Mouse (Mus musculus) retina, adult 2 months (tissue): Measurements from ENCODE around the gene Pla1a.

Source experiments
- DNase-seq: peaks from one replicate; pipeline ENCODE4 v3.0.0-alpha.2; 2012; ENCODE audit warnings: low read depth, low spot score

The Pla1a gene

DNA sequence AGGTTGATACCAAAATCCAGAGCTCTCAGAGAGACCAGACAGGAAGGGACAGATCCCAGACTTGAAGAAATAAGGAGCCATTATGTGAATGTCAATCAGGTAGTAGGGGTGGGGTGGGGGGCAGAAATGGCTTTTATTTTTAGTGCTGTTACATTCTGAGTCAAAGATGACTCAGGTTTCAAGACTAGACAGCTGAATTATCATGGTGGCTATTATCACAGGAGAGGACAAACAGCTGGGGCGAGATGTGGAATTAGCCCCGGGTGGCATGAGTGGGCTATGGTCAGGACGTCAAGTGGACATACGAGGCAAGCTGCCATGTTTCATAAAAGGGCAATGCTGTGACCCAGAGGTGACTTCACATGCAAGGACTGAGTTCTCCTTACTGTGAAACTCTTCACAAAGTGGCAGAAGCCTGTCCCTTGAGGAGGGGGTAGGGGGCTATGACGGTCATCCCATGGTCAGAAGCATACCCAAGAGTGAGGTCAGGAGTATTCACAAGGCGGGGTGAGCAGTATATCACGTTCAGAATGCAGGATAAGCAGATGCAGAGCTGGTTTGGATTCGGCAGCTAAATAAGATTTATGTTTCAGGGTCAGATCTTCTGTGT lies 43.6 kb downstream of the Pla1a start:
- DNase-seq: no peak

- DNase-seq: no peak
These were observed 44.2 kb downstream of the Pla1a start for GRCm38 (mm10) chr16:38388757-38389156.

- DNase-seq: no peak
These were observed 45.6 kb downstream of the Pla1a start for GRCm38 (mm10) chr16:38387389-38387788.

DNA sequence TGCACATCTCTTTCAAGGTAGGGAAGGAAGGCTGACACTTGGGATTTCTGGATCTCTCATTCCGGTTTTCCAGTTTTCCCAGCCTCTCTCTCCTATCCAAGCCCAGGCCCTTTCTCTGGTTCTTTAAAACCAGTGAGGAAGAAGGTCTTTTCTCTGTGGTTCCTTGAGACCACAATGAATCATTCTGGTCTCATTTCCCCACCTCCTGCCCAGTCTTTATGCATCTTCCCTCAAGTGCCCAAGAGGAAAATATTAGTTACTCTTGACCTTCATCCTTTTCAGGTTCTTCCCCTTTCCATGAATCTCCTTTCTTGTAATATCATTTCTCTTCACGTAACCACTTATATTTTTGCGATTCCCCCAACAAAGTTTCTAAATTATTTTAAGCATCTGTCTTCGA lies 47.2 kb downstream of the Pla1a start:
- no peak for DNase-seq

DNA sequence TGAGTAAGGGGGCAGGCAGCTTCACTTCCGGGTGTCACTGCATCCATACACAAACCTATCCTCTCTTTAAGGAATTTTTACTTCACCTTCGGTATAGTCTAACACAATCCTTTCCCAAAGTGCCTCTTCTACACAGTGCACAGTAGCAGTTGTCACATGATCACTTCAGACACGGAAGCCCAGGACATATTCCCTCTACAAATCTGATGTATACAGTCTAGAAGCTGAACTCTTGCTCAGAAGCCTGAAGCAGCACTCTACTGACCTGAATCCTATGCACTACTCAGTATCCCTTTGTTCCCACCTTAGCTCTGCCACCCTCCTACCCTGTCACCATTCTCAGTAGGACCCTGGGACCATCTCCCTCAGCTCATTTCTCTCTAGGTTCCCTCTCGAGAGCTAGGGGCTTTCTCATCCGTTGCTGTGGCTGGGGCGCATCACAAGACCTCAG lies 47.7 kb downstream of the Pla1a start:
- no peak for DNase-seq

- DNase-seq: no peak
These were observed 49.3 kb downstream of the Pla1a start for GRCm38 (mm10) chr16:38383683-38384082.

GRCm38 (mm10) chr16:38379926-38380325 lies 53.0 kb downstream of the Pla1a start:
- no peak for DNase-seq

- DNase-seq: no peak
These were observed 53.5 kb downstream of the Pla1a start for GRCm38 (mm10) chr16:38379493-38379892.

DNA sequence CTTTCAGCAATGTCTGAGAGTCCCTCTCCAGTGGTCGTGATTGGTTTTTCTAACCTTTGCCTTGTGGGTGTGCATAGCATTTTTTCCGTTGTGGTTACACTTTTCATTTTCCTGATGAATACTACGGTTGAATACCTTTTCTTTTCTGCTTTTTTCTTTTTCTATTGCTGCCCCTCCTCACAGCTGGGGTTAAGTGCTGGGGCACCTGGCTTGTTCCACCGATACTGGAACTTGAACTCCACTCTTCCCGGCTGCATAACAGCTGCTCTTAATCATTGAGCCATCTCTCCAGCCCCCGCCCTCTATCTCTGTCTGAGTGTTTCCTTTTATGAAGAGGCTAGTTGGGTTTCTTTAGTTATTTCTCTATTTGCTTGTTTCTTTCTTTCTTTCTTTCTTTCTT lies 53.9 kb downstream of the Pla1a start:
- DNase-seq: no peak

DNA sequence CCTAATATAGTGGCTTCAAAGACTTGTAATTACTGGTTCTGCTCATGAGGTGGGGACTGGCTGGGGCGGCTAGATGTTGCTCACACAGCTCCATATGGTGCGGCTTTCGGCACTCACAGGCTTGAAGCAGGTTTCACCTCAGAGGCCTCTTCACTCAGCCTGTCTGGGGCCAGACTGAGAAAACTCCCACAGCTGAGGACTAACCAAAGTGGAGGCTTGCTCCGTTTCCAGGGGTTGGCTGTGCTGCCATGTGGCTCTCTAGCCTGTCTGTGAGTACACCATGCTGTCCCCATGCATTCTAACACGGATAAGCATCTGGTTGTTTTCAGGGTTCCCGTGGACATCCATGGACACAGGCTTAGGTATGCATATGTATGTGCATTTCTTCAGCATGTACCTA lies 54.4 kb downstream of the Pla1a start:
- DNase-seq: no peak

DNA sequence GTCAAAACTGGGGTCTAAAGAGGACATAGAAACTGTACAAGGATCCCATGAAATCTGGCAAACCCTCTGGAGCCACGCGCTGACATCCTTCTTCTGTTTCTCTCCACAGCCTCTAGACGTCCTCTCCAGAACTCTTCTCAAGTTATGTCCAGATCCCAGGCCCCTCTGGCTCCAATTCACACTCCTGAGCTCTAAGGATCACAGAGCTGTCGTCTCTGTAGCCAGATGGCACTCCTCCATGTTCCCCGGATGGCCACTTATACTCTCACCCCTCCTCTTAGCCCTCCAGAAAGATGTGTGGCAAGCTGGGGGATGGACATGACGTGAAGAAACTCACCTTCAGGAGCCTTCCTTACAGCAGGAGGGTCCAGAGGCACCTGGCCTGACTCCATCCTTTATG lies 55.4 kb downstream of the Pla1a start:
- no peak for DNase-seq

GRCm38 (mm10) chr16:38376841-38377249 lies 56.1 kb downstream of the Pla1a start:
- DNase-seq: no peak

DNA sequence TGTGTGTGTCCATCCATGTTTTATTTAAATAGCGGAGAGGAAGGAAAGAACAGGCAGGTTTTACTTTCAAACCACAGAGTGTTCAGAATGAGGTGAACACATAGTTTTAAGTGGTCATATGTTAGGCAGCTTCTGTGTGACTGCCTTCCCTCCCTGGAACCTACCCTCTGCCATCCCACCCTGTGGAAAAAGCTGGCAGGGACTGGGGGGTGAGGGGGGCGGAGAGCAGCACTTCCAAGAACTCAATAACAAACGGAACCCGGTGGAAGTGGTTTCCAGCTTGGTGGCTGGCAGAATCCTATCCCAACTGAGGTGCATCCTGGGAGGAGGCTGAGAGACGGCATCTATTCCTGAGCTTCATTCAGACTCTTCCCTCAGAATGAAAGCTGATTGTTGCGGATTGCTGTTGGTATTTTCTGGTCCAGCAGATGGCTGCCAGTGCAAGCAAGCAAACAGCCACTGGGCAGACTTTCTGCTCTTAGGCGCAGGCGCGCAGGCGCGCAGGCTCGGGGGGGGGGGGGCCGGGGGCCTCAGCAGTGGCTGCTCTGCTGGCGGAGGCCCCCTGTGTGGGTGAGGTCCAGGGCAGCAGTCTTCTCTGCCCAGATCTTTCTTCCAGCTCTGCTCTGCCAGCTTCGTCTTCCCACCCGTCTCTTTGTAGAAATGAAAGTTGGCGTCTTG lies 56.6 kb downstream of the Pla1a start:
- peak; percentile 36 for DNase-seq

DNA sequence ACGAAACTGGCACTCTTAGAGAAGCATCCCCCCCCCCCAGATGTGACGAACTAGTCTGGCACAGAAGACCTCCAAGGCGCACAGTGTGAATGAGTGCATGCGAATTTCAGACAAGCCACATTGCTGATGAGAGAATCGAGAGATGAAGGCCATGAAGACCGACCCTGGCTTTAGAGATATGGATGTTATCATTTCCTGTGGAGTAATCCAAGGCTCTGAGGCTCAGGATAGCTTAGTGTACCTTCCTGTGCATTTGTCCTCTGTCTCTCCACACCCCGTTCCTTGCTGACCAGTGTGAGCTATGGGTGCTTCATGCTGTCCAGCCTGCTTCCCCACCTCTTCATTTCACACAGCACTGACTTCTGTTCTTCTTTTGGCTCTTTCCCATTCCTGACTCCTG lies 57.8 kb downstream of the Pla1a start:
- DNase-seq: no peak

GRCm38 (mm10) chr16:38374379-38375140 lies 58.4 kb downstream of the Pla1a start:
- DNase-seq: no peak

GRCm38 (mm10) chr16:38373941-38374340 lies 59.0 kb downstream of the Pla1a start:
- no peak for DNase-seq

DNA sequence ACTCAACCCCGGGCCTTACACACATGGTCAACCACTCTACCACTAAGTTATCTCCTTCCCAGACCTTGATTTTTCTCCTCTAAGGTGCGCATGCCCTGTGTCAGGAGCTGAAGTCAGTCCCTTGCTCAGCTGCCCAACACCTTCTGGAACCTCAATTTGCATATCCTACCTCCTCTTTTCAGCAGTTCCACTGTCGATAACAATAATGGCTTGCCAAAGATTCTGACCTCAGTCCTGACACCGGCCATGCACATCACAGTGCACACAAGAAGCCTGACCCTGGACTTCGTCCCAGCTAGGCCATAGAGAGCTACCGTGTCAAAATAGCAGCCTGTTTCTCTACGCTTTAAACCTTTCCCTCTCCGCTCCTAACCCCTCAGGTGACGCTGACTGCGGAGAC lies 59.5 kb downstream of the Pla1a start:
- no peak for DNase-seq

GRCm38 (mm10) chr16:38372876-38373275 lies 60.1 kb downstream of the Pla1a start:
- DNase-seq: no peak

GRCm38 (mm10) chr16:38371705-38372296 lies 61.1 kb downstream of the Pla1a start:
- DNase-seq: no peak

GRCm38 (mm10) chr16:38370633-38371374 lies 62.1 kb downstream of the Pla1a start:
- no peak for DNase-seq

DNA sequence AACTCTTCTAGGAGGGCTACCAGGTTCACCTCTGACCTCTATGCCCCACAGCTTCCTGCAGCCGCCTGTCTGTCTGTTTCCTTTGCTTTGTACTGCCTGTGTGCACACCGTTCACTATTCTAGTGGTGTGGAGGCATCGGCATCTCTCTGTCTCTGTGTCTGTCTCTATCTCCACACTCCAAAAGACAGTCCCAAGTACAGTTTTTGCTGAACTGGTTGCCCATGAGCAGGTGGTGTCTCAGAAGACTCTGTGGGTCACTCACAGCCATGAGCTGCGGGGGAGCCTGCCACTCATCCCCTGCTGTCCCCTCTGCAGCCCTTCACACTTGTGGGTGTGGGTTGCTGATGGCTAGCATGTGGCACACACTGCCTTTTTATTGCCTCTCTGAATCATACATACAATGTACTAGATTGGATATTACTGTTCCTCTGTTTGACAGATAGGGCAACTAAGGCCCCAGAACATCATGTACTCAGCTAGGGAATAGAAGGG lies 62.9 kb downstream of the Pla1a start:
- no peak for DNase-seq

DNA sequence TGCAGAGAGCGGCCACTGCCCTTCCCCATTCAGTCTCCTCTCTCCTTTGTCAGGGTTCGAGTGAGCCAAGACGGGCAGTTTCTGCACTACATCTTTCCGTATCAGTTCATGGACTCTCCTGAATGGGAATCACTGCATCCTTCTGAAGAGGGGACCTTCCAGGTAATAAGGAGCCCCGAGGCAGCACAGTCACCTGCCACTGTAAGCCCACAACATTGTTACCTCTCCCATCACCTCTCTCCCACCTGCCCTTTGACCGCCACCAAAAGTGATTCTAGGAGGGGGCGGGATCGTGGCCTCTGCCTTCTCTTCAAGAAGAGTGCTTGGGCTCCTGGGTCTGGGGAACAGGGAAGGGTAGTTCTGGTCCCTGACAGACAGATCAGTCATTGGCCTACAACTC lies 63.5 kb downstream of the Pla1a start:
- DNase-seq: no peak
